Mouse (Mus musculus) liver, adult 2 months (tissue): Measurements from ENCODE around the gene Prr7. TPM values are rescaled to one million over a fixed set of nuclear protein-coding genes. Genes with fewer than 3 reads are reported as not detected.

ENCODE experiments used
- DNase-seq: peaks from one replicate; pipeline ENCODE4 v3.0.0-alpha.2; 2011; ENCODE audit warnings: low read depth, low spot score; ENCODE audit errors: extremely low read depth
- H3K27ac ChIP-seq: fragments of 200-500 bp; replicated peaks from 2 replicates; pipeline ENCODE4 v1.5.1; 2012; ENCODE audit warnings: low read depth, mild to moderate bottlenecking, control low read depth, inconsistent platforms, low read length; ENCODE audit not compliant: insufficient read depth
- H3K27me3 ChIP-seq: fragments of 200-500 bp; 2 replicates; pipeline ENCODE4 v1.6.1; 2012; ENCODE audit warnings: mild to moderate bottlenecking, moderate library complexity, low read length, inconsistent platforms; ENCODE audit not compliant: control insufficient read depth, insufficient read depth
- H3K36me3 ChIP-seq: fragments of 200-500 bp; 2 replicates; pipeline ENCODE4 v1.6.1; 2012; ENCODE audit warnings: low read length, inconsistent platforms; ENCODE audit not compliant: control insufficient read depth, insufficient read depth
- H3K4me1 ChIP-seq: fragments of 200-500 bp; 2 replicates; pipeline ENCODE4 v1.6.1; 2011; ENCODE audit warnings: low read length; ENCODE audit not compliant: control insufficient read depth, insufficient read depth
- H3K4me3 ChIP-seq: fragments of 200-500 bp; 2 replicates; pipeline ENCODE4 v1.5.1; 2011; ENCODE audit warnings: low read depth, mild to moderate bottlenecking, control low read depth, low read length, moderate library complexity; ENCODE audit not compliant: insufficient read depth
- H3K79me2 ChIP-seq: fragments of 200-500 bp; 2 replicates; pipeline ENCODE4 v1.6.1; 2012; ENCODE audit warnings: inconsistent platforms, mild to moderate bottlenecking, low read length, moderate library complexity; ENCODE audit not compliant: control insufficient read depth, insufficient read depth
- H3K9ac ChIP-seq: fragments of 200-500 bp; 2 replicates; pipeline ENCODE4 v1.6.1; 2012; ENCODE audit warnings: low read depth, mild to moderate bottlenecking, control low read depth, inconsistent platforms, low read length
- CTCF ChIP-seq: fragments of 200-500 bp; IDR thresholded peaks from 2 replicates; pipeline ENCODE4 v1.5.1; 2011; ENCODE audit warnings: low read depth, low read length, control low read depth
- POLR2A ChIP-seq: fragments of 200-500 bp; IDR thresholded peaks from 2 replicates; pipeline ENCODE4 v1.6.1; 2011; ENCODE audit warnings: low read length, control low read depth; ENCODE audit not compliant: insufficient read depth; ENCODE audit errors: extremely low read depth
- WGBS: fragments of 180-500 bp; shearing (Covaris S2); methylation state at CpG from one replicate; pipeline ENCODE4 v1.1.7; 2018; 5-methylcytosine and 5-hydroxymethylcytosine counted together
- polyA plus RNA-seq: library from polyadenylated mRNA; depleted of rRNA; stranded (reverse); fragments of >200 nt; gene quantifications from 2 replicates; pipeline ENCODE4 v1.2.3, GENCODE M21; 2012
- total RNA-seq: library from RNA; depleted of rRNA; stranded (reverse); fragments of >200 nt; gene quantifications from 2 replicates; pipeline ENCODE4 v1.2.3, GENCODE M21; 2014

The Prr7 gene
- total and polyA plus RNA-seq, 2 experiments = 0.31 TPM; not detected in 1

- Histone ChIP-seq H3K4me1 (no peaks in the 10 kb centered on the region; the same call in 1 of the 2 replicates), H3K27me3 (peaks cover 17% of the 10 kb centered on the region), H3K9ac (no peak overlapping the region), H3K4me3 (no peak overlapping the region), H3K36me3 (no peaks in the 10 kb centered on the region), H3K79me2 (no peaks in the 10 kb centered on the region), H3K27ac (no peak overlapping the region)
- TF ChIP-seq POLR2A (no peak), CTCF (peak; percentile 63)
- DNase-seq = no peak
- 53% methylated on average over 13 of the region's 13 CpGs for WGBS
These were observed 4.9 kb downstream of the Prr7 start for GRCm38 (mm10) chr13:55468851-55469560.

- TF ChIP-seq CTCF (no peak), POLR2A (no peak)
These were observed 6.3 kb downstream of the Prr7 start for GRCm38 (mm10) chr13:55470372-55470771.

GRCm38 (mm10) chr13:55471156-55471818 lies 7.2 kb downstream of the Prr7 start:
- H3K4me1 ChIP-seq = no peaks in the 10 kb centered on the region; the same call in 1 of the 2 replicates
- TF ChIP-seq CTCF = peak; percentile 79
- TF ChIP-seq POLR2A = no peak
- no peaks in the 10 kb centered on the region for H3K36me3 ChIP-seq
- peak overlapping the region; percentile 68 for H3K4me3 ChIP-seq
- DNase-seq = no peak
- H3K27me3 ChIP-seq = peaks cover 12% of the 10 kb centered on the region; the same call in 1 of the 2 replicates
- peak overlapping the region; percentile 78 for H3K9ac ChIP-seq
- H3K27ac ChIP-seq = no peak overlapping the region
- no peaks in the 10 kb centered on the region for H3K79me2 ChIP-seq
- WGBS = 1% methylated on average over 54 of the region's 54 CpGs

More at GRCm38 (mm10) chr13:55470372-55470771, 6.3 kb downstream of the Prr7 start:
- Histone ChIP-seq H3K4me3 (no peak overlapping the region), H3K36me3 (no peaks in the 10 kb centered on the region), H3K27me3 (peaks cover 12% of the 10 kb centered on the region; the same call in 1 of the 2 replicates), H3K79me2 (no peaks in the 10 kb centered on the region), H3K27ac (no peak overlapping the region), H3K9ac (no peak overlapping the region), H3K4me1 (no peaks in the 10 kb centered on the region; the same call in 1 of the 2 replicates)
- DNase-seq = no peak
- 85% methylated on average over 9 of the region's 9 CpGs for WGBS

GRCm38 (mm10) chr13:55471819-55472131 lies 7.7 kb downstream of the Prr7 start:
- no peaks in the 10 kb centered on the region for H3K79me2 ChIP-seq
- DNase-seq = no peak
- peak overlapping the region; percentile 68 for H3K4me3 ChIP-seq
- no peak for TF ChIP-seq CTCF
- no peak for TF ChIP-seq POLR2A
- no peaks in the 10 kb centered on the region for H3K36me3 ChIP-seq
- WGBS = under 1% methylated on average over 31 of the region's 31 CpGs
- H3K9ac ChIP-seq = peak overlapping the region; percentile 78
- no peaks in the 10 kb centered on the region; the same call in 1 of the 2 replicates for H3K4me1 ChIP-seq
- no peak overlapping the region for H3K27ac ChIP-seq
- peaks cover 12% of the 10 kb centered on the region; the same call in 1 of the 2 replicates for H3K27me3 ChIP-seq

GRCm38 (mm10) chr13:55472132-55473022 lies 8.3 kb downstream of the Prr7 start:
- no peak for DNase-seq
- Histone ChIP-seq H3K36me3 (no peaks in the 10 kb centered on the region), H3K4me1 (no peaks in the 10 kb centered on the region; the same call in 1 of the 2 replicates), H3K79me2 (no peaks in the 10 kb centered on the region), H3K4me3 (peak overlapping the region; percentile 68), H3K27ac (no peak overlapping the region), H3K9ac (peak overlapping the region; percentile 78), H3K27me3 (peaks cover 12% of the 10 kb centered on the region; the same call in 1 of the 2 replicates)
- WGBS = 2% methylated on average over 99 of the region's 103 CpGs
- no peak for TF ChIP-seq POLR2A
- no peak for TF ChIP-seq CTCF
